Mouse (Mus musculus): Measurements from ENCODE around the gene Ankrd24.

Gene Ankrd24

GRCm38 (mm10) chr10:81628390-81628789 is at the start of gene Ankrd24:
Ankrd24 (plus strand) TSS chr10:81628540.
- DNase-seq (ENCODE audit: low spot score in 2 of 2), result no peak

DNA sequence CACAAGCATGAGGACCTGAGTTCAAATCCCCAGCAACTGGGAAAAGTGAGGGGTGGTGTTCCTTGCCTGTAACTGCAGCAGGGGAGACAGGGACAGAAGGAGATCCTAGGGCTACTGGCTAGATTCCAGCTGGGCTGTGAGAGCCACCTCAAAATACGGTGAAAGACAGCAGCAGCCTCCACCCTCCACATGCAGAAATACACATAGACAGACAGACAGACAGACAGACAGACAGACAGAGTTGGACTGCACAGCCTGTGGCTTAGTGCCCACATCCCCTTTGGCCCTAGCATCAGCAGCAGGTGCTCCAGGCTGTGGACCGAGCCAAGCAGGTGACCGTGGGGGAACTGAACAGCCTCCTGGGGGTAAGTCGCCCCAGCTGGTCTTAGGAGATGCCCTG is 48.4 kb upstream of the Ankrd24 start:
- DNase-seq (ENCODE audit: low spot score in 2 of 2), result no peak

DNA sequence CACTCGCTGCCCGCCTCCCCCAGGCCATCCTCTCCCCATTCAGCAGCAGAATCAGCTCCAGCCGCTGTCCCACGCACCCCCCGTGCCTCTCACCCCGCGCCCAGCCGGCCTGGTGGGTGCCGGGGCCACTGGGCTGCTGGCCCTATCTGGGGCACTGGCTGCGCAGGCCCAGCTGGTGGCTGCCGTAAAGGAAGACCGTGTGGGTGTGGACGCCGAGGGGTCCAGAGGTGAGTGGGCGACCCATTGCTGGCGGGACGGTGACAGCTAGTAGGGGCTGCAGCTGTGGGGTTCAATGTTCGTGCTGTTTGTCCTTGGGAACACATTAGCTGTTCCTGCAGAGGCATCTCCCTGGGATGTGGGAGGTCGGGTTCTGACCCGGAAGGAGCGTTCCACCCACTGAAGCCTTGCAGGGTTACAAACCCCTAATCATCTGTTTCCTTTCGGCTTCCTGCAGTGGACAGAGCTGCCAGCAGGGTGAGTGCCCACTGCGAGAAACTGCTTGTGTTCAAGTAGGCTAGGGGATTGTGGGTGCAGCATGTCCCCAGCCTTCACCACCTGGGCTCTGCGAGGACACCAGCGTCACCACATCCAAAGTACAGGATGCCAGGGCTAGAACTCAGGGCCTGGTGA is 47.8 kb upstream of the Ankrd24 start:
- DNase-seq (ENCODE audit: low spot score in 2 of 2), result no peak

DNA sequence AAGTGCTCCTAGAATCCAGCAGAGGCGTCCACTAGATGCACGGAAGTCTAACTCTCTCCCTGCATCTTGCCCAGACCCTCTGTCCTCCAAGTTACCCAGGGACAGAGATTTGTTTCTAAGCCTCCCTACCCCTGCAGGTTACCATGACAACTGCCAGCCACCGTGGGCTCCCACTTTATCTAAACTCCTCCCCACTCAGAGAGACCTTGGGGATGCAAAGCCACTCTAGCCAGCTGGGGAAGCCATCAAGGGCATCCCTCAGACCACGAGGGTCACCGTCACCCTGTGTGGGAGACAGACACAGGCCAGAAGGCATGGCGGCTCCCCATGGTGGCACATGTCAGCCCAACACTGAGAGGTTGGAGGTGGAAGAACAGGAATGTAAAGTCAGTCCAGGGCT is 45.0 kb upstream of the Ankrd24 start:
- no peak for DNase-seq (ENCODE audit: low spot score in 2 of 2)

DNA sequence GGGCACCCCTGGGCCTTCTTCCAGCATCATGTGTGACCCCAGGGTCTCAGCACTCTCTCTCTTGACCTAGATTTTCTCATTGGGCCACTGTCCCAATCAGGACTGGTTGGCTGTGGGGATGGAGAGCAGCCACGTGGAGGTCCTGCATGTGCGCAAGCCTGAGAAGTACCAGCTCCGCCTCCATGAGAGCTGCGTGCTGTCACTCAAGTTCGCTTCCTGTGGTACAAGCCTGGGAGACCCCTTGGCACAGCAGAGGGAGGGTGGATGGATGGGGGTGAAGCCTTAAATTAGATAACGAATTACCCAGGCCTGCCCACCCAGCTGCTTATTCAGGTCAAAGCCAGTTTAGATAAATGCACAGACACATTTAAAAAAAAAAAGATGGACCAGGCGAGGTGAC is 39.6 kb upstream of the Ankrd24 start:
- DNase-seq (ENCODE audit: low spot score in 2 of 2), result no peak

DNA sequence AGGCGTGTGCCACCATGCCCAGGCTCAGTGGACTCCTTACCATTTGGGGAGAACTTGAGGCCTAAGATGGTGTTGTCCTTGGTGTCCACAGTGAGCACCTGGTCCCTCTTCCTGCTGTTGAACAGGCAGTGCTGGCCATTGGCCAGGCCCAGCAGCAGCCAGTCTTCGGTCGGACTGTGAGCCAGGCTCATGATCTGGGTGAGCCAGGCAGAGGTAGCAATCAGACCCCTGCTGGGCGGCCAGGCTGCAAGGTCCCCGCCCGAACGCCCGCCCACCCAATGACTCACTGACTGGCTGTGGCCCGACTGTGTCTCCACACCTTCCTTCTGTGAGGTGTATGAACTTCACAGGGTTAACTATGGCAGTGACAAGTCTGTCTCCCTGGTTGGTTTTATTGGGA is 36.5 kb upstream of the Ankrd24 start:
- DNase-seq (ENCODE audit: low spot score in 2 of 2), result no peak

DNA sequence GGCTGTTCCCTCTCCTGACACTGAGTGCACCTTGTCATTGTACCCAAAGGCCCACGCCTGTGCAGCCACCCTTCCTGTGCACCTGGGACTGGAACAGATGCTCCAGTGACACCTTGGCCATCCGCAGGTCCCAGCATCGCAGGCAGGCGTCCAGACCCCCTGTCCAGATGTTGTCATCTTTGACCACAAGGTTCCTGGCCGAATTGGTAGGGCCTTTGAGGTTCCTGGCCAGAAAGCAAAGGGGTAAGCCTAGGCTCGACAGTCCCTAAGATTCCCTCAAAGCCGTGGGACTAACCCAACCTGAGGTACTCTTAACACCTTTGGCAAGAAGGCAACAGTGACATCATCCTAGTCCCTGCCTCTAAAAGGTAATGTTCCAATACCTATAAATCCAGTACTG is 35.7 kb upstream of the Ankrd24 start:
- no peak for DNase-seq (ENCODE audit: low spot score in 2 of 2)

DNA sequence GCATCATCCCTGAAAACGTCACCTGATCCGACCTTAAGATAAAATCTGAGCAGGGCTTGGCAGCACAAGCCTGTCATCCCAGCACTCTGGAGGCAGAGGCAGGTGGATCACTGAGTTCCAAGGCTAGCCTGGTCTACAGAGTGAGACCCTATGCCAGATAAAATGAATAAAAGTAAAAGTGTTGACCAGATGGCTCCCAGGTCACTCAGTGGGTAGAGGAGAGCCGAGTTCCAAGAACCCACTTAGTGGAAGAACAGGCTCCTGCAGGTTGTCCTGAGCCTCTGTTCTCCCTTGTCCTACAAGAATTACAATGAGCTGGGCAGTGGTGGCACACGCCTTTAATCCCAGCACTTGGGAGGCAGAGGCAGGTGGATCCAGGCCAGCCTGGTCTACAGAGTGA is 35.1 kb upstream of the Ankrd24 start:
- DNase-seq (ENCODE audit: low spot score in 2 of 2), result no peak

DNA sequence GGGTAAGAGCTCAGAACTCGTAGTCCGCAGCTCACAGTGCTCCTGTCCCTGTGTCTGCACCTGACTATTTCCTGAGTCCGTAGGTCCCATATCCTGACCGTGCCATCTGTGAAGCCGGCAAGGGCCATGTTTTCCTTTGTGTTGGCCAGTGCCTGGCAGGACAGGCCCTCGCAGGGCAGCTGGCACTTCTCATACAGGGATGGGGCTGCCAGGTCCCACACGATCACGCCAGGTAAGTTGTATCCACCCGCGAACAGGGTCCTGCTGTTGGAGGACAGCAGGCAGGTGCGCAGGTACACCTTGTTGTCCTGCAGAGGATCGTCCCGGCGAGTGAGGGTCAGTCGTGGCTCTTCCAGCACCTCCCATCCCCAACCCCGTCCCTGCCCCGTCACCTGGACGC is 34.4 kb upstream of the Ankrd24 start:
- DNase-seq (ENCODE audit: low spot score in 2 of 2), result no peak

GRCm38 (mm10) chr10:81595599-81595998 is 32.7 kb upstream of the Ankrd24 start:
- DNase-seq (ENCODE audit: low spot score in 2 of 2), result no peak

- DNase-seq (ENCODE audit: low spot score in 2 of 2), result no peak
Observed at GRCm38 (mm10) chr10:81596611-81597010, 31.7 kb upstream of the Ankrd24 start.

GRCm38 (mm10) chr10:81597137-81597950 is 31.0 kb upstream of the Ankrd24 start:
- no peak for DNase-seq (ENCODE audit: low spot score in 2 of 2)

- no peak for DNase-seq (ENCODE audit: low spot score in 2 of 2)
Observed at GRCm38 (mm10) chr10:81598342-81598741, 30.0 kb upstream of the Ankrd24 start.

- no peak for DNase-seq (ENCODE audit: low spot score in 2 of 2)
Observed at GRCm38 (mm10) chr10:81598871-81599270, 29.5 kb upstream of the Ankrd24 start.

GRCm38 (mm10) chr10:81599630-81600029 is 28.7 kb upstream of the Ankrd24 start:
- DNase-seq (ENCODE audit: low spot score in 2 of 2), result no peak

DNA sequence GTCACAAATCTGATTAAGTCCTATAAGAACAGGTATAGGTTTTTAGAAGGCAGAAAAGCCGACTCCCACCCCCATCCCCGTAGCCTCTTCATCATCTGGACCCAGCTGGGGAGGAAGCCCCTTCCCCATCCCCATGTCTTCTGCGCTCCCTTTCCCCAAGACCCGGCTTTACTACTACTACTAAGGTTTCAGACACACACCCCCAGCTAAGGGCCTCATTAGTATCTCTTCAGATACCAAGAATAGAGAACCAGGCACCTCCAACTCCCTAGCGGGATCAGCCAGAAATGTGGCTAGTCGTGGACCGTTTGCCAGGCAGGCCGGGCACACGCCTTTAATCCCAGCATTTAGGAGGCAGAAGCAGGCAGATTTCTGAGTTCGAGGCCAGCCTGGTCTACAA is 28.2 kb upstream of the Ankrd24 start:
- no peak for DNase-seq (ENCODE audit: low spot score in 2 of 2)

DNA sequence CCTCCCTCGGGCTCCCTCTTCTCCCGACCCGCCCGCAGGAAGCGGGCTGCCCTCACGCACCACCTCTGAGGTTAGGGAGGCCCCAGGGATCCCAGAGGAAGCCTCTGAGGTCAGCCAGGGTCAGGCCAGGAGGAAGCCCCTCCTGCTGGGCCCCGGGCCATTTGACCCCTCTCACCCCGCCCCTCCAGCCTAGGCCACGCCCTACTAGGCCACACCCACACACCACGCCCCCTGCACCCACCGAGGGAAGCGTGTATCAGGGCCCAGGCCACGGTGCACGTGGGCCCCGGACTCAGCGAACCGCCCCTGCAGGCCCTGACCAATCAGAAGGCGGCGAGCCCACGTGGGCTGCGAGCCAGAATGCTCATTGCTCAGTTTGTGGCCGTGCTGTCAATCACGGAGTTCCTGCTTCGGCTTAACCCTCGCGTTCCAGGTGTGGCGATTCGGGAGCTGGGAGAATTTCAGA is 27.6 kb upstream of the Ankrd24 start, which contains the start of gene Tle6:
Gene Tle6, minus strand, starts transcription at position 336 of the 466 bp plus-strand sequence.
- peak; percentile 90 to 91 for DNase-seq (ENCODE audit: low spot score in 2 of 2)

DNA sequence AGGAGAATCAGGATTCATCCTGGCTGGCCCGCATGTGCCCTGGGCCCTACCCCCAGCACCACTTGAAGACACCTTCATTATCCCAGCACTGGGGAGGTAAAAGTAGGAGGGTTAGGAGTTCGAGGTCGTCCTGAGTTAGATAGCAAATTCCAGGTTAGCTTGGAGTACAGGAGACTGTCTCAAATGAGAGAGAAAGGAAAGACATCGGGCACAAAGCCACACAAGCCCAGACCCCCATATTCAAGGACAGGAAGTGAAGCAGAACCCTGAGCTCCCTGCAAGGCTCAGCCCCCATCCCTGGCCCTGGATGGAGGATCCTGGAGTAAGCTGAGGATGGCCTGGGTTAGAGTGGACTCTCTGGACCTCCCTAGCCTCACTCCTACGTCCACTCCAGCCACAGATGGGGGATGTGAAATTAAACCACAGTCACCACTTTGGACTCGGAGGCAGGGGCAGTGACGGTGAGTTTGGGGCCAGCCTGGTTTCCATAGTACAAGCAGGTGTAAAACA is 26.9 kb upstream of the Ankrd24 start:
- DNase-seq (ENCODE audit: low spot score in 2 of 2), result no peak

DNA sequence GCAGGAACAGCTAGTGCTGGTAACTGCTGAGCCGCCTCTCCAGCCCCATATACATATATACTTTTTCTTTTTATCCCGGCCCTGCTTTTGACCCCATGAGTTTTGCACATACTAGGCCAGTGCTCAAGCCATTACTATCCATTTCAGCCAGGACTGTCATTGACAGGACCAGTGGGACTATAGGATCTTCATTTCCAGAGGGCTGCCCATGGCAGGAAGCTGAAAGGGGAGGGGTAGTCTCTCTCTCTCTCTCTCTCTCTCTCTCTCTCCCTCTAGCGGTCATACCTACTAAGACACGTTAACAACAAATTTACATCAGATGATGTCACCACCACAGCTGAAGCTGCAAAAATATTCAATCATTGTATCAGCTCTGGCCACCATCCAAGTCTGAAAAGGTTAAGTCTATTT is 25.6 kb upstream of the Ankrd24 start:
- no peak for DNase-seq (ENCODE audit: low spot score in 2 of 2)

GRCm38 (mm10) chr10:81604019-81604967 is 24.0 kb upstream of the Ankrd24 start:
- no peak for DNase-seq (ENCODE audit: low spot score in 2 of 2)

DNA sequence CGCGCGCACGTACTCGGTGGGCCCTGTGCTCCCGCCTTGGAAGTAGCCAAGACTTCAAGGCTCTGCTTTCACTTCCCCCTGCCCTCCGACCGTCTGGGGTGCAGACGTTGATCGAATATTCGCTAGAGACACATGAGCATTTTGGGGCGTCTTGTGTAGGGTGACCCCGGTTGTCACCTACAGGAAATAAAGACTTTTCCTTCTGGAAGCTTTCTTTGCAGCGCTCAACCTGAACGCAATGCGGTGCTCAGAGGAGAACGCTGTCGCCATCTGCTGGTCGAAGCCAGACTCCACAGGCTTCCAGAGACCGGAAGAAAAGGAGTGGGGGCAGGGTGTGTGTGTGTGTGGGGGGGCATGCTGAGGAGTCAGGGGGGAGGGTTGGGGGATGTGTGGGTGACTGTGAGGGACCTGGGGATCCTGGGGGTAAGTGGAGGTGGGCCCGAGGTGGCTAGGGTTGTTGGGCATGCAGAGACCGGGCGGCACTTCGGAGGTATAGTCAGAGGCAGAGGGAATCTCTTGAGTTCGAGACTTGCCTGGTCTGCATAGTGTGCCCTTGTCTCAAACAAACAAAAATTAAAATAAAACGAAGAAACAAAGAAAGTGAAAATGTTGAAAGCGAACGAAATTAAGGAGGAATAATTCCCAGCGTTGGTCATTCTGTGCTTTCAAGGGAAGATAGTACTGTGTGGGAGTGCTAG is 23.2 kb upstream of the Ankrd24 start:
- peak; percentile 75 to 84 for DNase-seq (ENCODE audit: low spot score in 2 of 2)
